Mouse (Mus musculus) CD4-positive, CD25-positive, alpha-beta regulatory T cell, adult 2 months (primary cell): ENCODE data around the gene Olfr1466.

Experiments
- DNase-seq: peaks from one replicate; pipeline ENCODE4 v3.0.0-alpha.2; 2012; ENCODE audit warnings: low read depth, low spot score

Gene Olfr1466

GRCm38 (mm10) chr19:13338562-13338961 is at the start of gene Olfr1466:
Gene Olfr1466, plus strand, starts transcription at chr19:13338862.
- DNase-seq: no peak

- no peak for DNase-seq
Measured at GRCm38 (mm10) chr19:13315441-13315840, 23.2 kb upstream of the Olfr1466 start, which contains the start of gene Olfr1465. Gene Olfr1465, minus strand, starts transcription at chr19:13315541.

GRCm38 (mm10) chr19:13361936-13362335 is 23.3 kb downstream of the Olfr1466 start, which contains the start of gene Olfr1467:
Gene Olfr1467, plus strand, starts transcription at chr19:13362236.
- DNase-seq: no peak
